Mouse (Mus musculus): ENCODE measurements around the gene Clybl. TPM values are rescaled to one million over a fixed set of nuclear protein-coding genes. Genes with fewer than 3 reads are reported as not detected.

Gene Clybl
- polyA plus RNA-seq, 1 experiment from 2014 or later = 18.9 TPM

DNA sequence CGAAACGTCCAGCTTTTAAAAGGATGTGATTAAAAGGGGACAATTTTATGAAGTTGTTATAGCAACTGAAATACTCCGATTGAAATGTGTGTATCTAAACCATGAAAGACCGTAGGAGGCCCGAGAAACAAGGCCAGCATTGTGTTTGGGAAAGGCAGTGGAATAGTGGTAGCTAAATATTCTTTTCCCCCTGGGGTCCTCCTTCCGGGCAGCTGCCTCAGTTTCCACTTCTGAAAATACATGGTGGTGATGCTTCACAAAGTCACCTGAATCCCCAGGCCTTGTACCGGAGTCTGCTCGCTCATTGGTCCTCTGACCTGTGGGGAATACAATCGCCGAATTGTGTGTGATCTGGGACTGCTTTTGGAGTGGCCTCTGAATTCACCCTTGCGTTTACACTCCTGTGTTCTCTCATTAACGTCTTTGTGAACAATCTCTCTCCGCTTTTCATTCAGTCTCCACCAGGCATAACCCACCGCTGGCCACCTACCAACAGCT, 46.0 kb downstream of the Clybl start:
- Histone ChIP-seq H3K4me2 (ENCODE audit: low read length) (peak overlapping the region; percentile 32), H3K9me3 (replicated peaks; ENCODE audit: control insufficient read depth, low read length) (no peaks in the 10 kb centered on the region), H3K36me3 (ENCODE audit: control insufficient read depth, insufficient read depth, low read length) (no peaks in the 10 kb centered on the region), H3K9ac (ENCODE audit: low read length) (no peak overlapping the region; the same call in 1 of the 2 replicates), H3K4me1 (ENCODE audit: control insufficient read depth, insufficient read depth, low read length) (peaks cover 18% of the 10 kb centered on the region), H3K4me3 (ENCODE audit: low read depth, low read length) (0 out of 2 replicates have a peak overlapping the region, but pooled peaks have one; percentile 2), H3K27me3 (replicated peaks; ENCODE audit: control insufficient read depth, insufficient read depth, low read length) (peaks cover 24% of the 10 kb centered on the region; the same call in 1 of the 2 replicates), H3K27ac (ENCODE audit: low read depth, low read length) (peak overlapping the region; percentile 69)
- WGBS = 4% methylated on average over 14 of the region's 14 CpGs
- DNase-seq (ENCODE audit: low spot score) (peak; percentile 59), ATAC-seq (no peak)

DNA sequence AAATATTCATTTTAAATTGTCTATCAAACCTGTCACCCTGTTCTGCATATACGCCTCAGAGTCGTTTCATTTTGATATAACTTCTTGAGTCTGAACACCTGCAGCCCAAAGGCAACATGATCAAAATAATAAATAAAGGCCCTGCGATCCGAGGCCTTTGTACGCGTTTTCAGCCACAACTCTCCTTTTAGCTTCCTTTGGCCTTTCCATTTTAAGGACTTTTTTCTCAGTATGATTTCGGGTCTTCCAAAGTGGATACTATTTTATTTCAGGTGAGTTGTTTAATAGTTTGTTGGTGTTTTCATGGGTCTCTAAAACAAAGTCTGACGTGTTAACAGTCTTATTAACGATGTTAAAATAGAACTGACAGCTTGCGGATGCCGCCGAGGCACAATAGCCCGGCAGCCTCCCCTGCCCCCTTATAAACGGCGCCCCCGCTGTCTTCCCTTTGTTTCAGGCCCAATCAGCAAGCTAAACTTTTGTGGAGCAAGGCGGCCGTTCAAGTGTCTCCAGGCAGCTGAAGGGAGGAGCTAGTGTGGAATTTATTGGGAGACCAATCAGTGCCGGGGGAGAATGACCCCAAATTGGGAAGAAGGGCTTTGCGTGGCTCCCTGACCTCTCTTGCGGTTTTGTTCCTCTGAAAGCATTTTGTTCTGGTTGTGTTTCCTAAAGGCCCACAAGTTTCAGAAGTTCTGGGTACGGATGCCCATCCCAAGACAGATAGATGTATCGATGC, 47.5 kb downstream of the Clybl start:
- 6% methylated on average over 23 of the region's 23 CpGs for WGBS
- no peak overlapping the region for H3K27ac ChIP-seq (ENCODE audit: low read depth, low read length)
- ATAC-seq = no peak
- peak overlapping the region; percentile 27 for H3K4me2 ChIP-seq (ENCODE audit: low read length)
- no peak overlapping the region for H3K4me3 ChIP-seq (ENCODE audit: low read depth, low read length)
- no peak overlapping the region for H3K9ac ChIP-seq (ENCODE audit: low read length)
- DNase-seq (ENCODE audit: low spot score) = peak; percentile 67
- H3K36me3 ChIP-seq (ENCODE audit: control insufficient read depth, insufficient read depth, low read length) = no peaks in the 10 kb centered on the region
- peaks cover 28% of the 10 kb centered on the region; the same call in 1 of the 2 replicates for H3K27me3 ChIP-seq (replicated peaks; ENCODE audit: control insufficient read depth, insufficient read depth, low read length)
- H3K9me3 ChIP-seq (replicated peaks; ENCODE audit: control insufficient read depth, low read length) = no peaks in the 10 kb centered on the region
- H3K4me1 ChIP-seq (ENCODE audit: control insufficient read depth, insufficient read depth, low read length) = peaks cover 18% of the 10 kb centered on the region

DNA sequence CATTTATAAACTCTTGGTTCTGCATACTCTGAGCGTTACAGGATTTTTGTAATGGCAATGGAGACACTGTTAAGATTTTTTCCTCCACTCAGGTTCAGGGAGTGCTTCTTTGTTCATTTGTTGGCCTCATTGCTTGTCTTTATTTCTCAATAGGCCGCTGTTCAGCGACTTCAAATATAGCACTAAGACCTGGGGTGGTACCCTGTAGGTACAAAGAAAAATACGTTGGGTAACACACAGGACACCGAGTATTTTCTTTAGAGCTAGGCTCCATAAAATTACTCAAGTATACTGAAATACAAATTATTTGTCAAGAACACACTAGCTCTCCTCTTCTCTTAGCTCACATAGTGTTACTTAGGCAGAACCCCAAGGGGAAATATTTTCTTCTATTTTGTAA, 48.5 kb downstream of the Clybl start:
- 29% methylated on average over 5 of the region's 5 CpGs for WGBS
- Histone ChIP-seq H3K27me3 (replicated peaks; ENCODE audit: control insufficient read depth, insufficient read depth, low read length) (peaks cover 28% of the 10 kb centered on the region; the same call in 1 of the 2 replicates), H3K9me3 (replicated peaks; ENCODE audit: control insufficient read depth, low read length) (no peaks in the 10 kb centered on the region), H3K36me3 (ENCODE audit: control insufficient read depth, insufficient read depth, low read length) (no peaks in the 10 kb centered on the region), H3K4me2 (ENCODE audit: low read length) (no peak overlapping the region; the same call in 1 of the 2 replicates), H3K4me3 (ENCODE audit: low read depth, low read length) (no peak overlapping the region), H3K27ac (ENCODE audit: low read depth, low read length) (peak overlapping the region; percentile 48; the same call in 1 of the 2 replicates), H3K4me1 (ENCODE audit: control insufficient read depth, insufficient read depth, low read length) (peaks cover 18% of the 10 kb centered on the region), H3K9ac (ENCODE audit: low read length) (no peak overlapping the region)
- no peak for ATAC-seq
- no peak for DNase-seq (ENCODE audit: low spot score)

DNA sequence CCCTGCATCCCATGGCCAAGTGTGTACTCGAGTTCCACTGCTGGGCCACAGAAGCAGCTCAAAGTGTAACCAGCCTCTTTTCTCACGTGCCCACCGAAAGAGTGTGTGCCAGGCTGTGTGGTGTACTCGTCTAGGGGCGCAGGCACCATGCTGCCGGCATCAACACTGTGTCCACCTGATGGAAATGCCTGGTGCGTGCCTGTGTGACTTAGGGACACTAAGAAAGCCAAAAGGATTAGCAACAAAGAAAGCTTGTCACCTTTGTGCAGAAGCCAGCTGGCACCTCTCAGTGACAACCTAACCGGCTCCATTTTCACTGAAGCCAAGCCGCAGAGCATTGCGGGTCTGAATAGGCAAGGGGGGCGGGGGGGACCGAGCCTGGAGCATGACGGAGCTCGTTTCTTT, 49.1 kb downstream of the Clybl start:
- Histone ChIP-seq H3K36me3 (ENCODE audit: control insufficient read depth, insufficient read depth, low read length) (no peaks in the 10 kb centered on the region), H3K27ac (ENCODE audit: low read depth, low read length) (0 out of 2 replicates have a peak overlapping the region, but pooled peaks have one; percentile 48), H3K9me3 (replicated peaks; ENCODE audit: control insufficient read depth, low read length) (no peaks in the 10 kb centered on the region), H3K27me3 (replicated peaks; ENCODE audit: control insufficient read depth, insufficient read depth, low read length) (peaks cover 24% of the 10 kb centered on the region; the same call in 1 of the 2 replicates), H3K4me1 (ENCODE audit: control insufficient read depth, insufficient read depth, low read length) (peaks cover 18% of the 10 kb centered on the region), H3K4me3 (ENCODE audit: low read depth, low read length) (no peak overlapping the region), H3K4me2 (ENCODE audit: low read length) (peak overlapping the region; percentile 30), H3K9ac (ENCODE audit: low read length) (no peak overlapping the region)
- WGBS = 7% methylated on average over 14 of the region's 14 CpGs
- ATAC-seq (peak; percentile 63), DNase-seq (ENCODE audit: low spot score) (peak; percentile 81)

DNA sequence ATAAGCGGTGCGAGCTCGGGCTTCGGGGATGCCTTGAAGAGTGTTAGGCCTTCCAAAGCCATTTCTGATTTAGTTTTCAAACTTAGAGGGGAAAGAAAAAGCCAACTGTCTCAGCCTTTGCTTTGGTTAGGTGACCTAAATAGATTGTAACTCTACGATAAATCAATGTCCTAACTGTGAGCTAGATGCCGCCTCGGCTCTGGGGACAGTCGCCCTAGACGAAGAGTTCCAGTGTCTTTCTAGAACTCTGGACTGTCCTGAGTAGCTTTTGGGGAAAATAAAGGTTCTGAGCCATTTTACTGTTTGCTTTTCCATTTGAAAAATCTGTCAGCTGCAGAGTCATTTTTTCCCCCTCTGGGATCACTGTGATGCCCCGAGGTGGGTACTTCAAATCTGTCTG, 49.6 kb downstream of the Clybl start:
- H3K4me1 ChIP-seq (ENCODE audit: control insufficient read depth, insufficient read depth, low read length) = peaks cover 18% of the 10 kb centered on the region
- ATAC-seq (no peak), DNase-seq (ENCODE audit: low spot score) (no peak)
- H3K36me3 ChIP-seq (ENCODE audit: control insufficient read depth, insufficient read depth, low read length) = no peaks in the 10 kb centered on the region
- H3K4me3 ChIP-seq (ENCODE audit: low read depth, low read length) = no peak overlapping the region
- H3K9ac ChIP-seq (ENCODE audit: low read length) = no peak overlapping the region
- 35% methylated on average over 10 of the region's 10 CpGs for WGBS
- H3K4me2 ChIP-seq (ENCODE audit: low read length) = peak overlapping the region; percentile 30
- 0 out of 2 replicates have a peak, but pooled peaks cover 21% of the 10 kb centered on the region for H3K27me3 ChIP-seq (replicated peaks; ENCODE audit: control insufficient read depth, insufficient read depth, low read length)
- no peaks in the 10 kb centered on the region for H3K9me3 ChIP-seq (replicated peaks; ENCODE audit: control insufficient read depth, low read length)
- peak overlapping the region; percentile 2; the same call in 1 of the 2 replicates for H3K27ac ChIP-seq (ENCODE audit: low read depth, low read length)

DNA sequence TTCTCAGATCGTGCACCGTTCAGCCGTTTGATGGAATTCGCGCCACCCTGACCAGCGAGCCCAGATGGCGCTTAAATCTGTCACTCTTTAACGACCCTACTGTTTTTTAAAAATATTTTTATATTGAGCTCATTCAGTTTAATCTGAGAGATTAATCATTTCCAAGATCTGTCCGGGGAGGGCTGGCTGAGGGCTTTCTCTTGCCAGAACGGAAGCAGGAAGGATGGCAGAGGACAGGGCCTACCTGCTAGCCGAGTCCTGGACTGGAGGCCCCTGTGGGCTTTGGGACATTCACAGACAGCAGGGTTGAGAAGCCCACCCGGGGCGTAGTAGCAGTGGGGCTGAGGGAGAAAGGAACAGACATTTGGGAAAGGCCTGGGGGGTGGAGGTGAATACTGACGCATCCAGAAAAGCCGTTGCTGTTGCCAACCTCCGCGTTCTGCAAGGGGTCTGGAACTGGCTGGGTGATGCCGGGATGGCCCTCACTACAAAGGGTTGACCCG, 51.8 kb downstream of the Clybl start:
- Histone ChIP-seq H3K27me3 (replicated peaks; ENCODE audit: control insufficient read depth, insufficient read depth, low read length) (0 out of 2 replicates have a peak, but pooled peaks cover 18% of the 10 kb centered on the region), H3K9me3 (replicated peaks; ENCODE audit: control insufficient read depth, low read length) (no peaks in the 10 kb centered on the region), H3K4me1 (ENCODE audit: control insufficient read depth, insufficient read depth, low read length) (peaks cover 11% of the 10 kb centered on the region), H3K9ac (ENCODE audit: low read length) (no peak overlapping the region), H3K4me2 (ENCODE audit: low read length) (no peak overlapping the region), H3K4me3 (ENCODE audit: low read depth, low read length) (no peak overlapping the region), H3K27ac (ENCODE audit: low read depth, low read length) (no peak overlapping the region), H3K36me3 (ENCODE audit: control insufficient read depth, insufficient read depth, low read length) (no peaks in the 10 kb centered on the region)
- ATAC-seq (no peak), DNase-seq (ENCODE audit: low spot score) (no peak)
- 78% methylated on average over 19 of the region's 19 CpGs for WGBS

DNA sequence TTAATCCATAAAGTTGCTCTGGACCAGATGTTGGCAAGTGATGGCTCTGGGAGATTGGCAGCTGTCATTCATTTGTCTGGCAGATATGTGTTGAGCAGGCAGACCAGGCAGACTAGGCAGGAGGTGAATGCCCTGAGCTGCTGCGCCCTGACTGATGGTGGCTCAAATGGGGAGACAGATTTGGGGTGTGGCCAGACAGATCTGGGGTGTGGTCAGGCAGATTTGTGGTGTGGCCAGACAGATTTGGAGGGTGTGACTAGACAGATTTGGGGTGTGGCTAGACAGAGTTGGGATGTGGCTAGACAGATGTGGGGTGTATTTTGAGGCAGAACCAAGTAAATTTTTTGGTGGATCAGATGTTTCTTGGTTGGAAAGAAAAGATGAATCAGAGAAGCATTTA, 62.4 kb downstream of the Clybl start:
- no peak for ATAC-seq
- Histone ChIP-seq H3K27ac (ENCODE audit: low read depth, low read length) (no peak overlapping the region), H3K27me3 (replicated peaks; ENCODE audit: control insufficient read depth, insufficient read depth, low read length) (0 out of 2 replicates have a peak, but pooled peaks cover 6% of the 10 kb centered on the region), H3K4me1 (ENCODE audit: control insufficient read depth, insufficient read depth, low read length) (peaks cover 10% of the 10 kb centered on the region), H3K9ac (ENCODE audit: low read length) (no peak overlapping the region), H3K36me3 (ENCODE audit: control insufficient read depth, insufficient read depth, low read length) (no peaks in the 10 kb centered on the region), H3K4me2 (ENCODE audit: low read length) (no peak overlapping the region), H3K4me3 (ENCODE audit: low read depth, low read length) (no peak overlapping the region), H3K9me3 (replicated peaks; ENCODE audit: control insufficient read depth, low read length) (no peaks in the 10 kb centered on the region)
- DNase-seq (ENCODE audit: low spot score) = no peak
- WGBS = 82% methylated on average over 1 of the region's 1 CpGs

DNA sequence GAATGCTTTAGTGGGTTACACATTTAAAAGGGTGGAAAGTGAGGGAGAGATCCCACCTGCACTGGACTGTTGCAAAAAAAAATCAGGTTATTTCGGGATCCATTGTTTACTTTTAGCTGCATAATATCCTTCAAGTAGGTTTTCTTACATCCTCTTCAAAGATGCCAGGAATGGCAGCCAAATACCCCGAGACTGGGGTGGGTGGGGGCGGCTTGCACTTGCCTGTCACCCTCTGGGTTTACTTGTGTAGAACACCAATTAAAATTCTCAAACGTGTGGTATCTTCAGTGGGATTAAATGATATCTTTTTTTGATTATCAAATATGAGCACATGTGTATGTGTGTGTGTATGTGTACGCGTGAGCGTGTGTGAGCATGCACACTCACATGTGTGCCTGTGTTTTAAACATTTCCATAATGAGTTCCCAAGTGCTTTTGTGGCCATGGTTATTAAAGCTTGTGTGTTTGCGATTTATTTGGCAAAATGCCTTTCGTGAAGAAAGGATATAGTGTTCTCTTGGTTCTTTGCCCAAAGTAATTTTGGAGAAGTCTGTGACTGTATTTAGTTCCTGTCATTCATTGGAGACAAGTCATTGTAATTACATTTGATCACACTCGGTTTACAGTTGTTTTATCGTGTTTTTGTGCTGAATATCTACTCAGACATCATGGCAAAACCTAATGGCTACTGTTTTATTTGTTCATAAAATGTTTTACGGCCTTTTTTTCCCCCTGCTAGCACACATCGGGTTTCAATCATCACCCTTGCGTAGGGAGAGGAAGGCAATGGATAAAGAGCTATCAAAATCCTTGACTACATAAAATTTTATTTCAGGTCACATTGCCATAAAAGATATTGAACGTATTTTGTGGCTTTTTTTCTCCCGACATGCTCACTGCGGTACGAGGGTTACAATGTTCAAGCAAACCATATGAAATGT, 65.7 kb downstream of the Clybl start:
- DNase-seq (ENCODE audit: low spot score) = peak; percentile 91
- no peak overlapping the region for H3K27ac ChIP-seq (ENCODE audit: low read depth, low read length)

More for the DNA sequence above, 65.7 kb downstream of the Clybl start:
- Histone ChIP-seq H3K4me1 (ENCODE audit: control insufficient read depth, insufficient read depth, low read length) (peaks cover 10% of the 10 kb centered on the region), H3K27me3 (replicated peaks; ENCODE audit: control insufficient read depth, insufficient read depth, low read length) (peaks cover 6% of the 10 kb centered on the region; the same call in 1 of the 2 replicates), H3K4me2 (ENCODE audit: low read length) (no peak overlapping the region), H3K4me3 (ENCODE audit: low read depth, low read length) (no peak overlapping the region), H3K9ac (ENCODE audit: low read length) (no peak overlapping the region), H3K36me3 (ENCODE audit: control insufficient read depth, insufficient read depth, low read length) (no peaks in the 10 kb centered on the region), H3K9me3 (replicated peaks; ENCODE audit: control insufficient read depth, low read length) (no peaks in the 10 kb centered on the region)
- peak; percentile 84 for ATAC-seq
- 43% methylated on average over 18 of the region's 18 CpGs for WGBS
